Mouse (Mus musculus) regulatory T cell (primary cell): Measurements from ENCODE around the gene Coro1b.

ENCODE experiments used
- in situ Hi-C: fragments of 300-600 bp; cut with MboI, MseI; formaldehyde crosslinking; loops from one replicate; pipeline ENCODE4 v1.15.1; 2025; ENCODE audit warnings: high pct_unique_total_duplicates

The Coro1b gene

GRCm38 (mm10) chr19:4140147-4140546, 8.3 kb upstream of the Coro1b start:
- in situ Hi-C loops, result no loop called here

- in situ Hi-C loops, result no loop called here
Observed at GRCm38 (mm10) chr19:4142416-4143173, 5.8 kb upstream of the Coro1b start.

- in situ Hi-C loops, result no loop called here
Observed at GRCm38 (mm10) chr19:4143759-4144268, 4.6 kb upstream of the Coro1b start, which contains the start of gene Cabp4. Cabp4 (minus strand) TSS chr19:4144033.

- in situ Hi-C loops, result no loop called here
Observed at GRCm38 (mm10) chr19:4144550-4145498, 3.6 kb upstream of the Coro1b start.

GRCm38 (mm10) chr19:4145936-4146335, 2.5 kb upstream of the Coro1b start:
- in situ Hi-C loops, result no loop called here

- in situ Hi-C loops, result no loop called here
Observed at GRCm38 (mm10) chr19:4146366-4147021, 1.9 kb upstream of the Coro1b start.

- in situ Hi-C loops, result no loop called here
Observed at GRCm38 (mm10) chr19:4147022-4147405, 1.4 kb upstream of the Coro1b start.

- in situ Hi-C loops, result no loop called here
Observed at GRCm38 (mm10) chr19:4147782-4148490, 483 bp upstream of the Coro1b start.

GRCm38 (mm10) chr19:4148819-4149218, 400 bp downstream of the Coro1b start:
- in situ Hi-C loops, result no loop called here

GRCm38 (mm10) chr19:4149283-4149682, 864 bp downstream of the Coro1b start:
- in situ Hi-C loops, result no loop called here

GRCm38 (mm10) chr19:4149764-4150461, 1.5 kb downstream of the Coro1b start:
- in situ Hi-C loops, result loop anchor here (5.0 kb wide), 1 partner anchor 52 kb away; the partner anchor contains the start of gene Rad9a

GRCm38 (mm10) chr19:4150567-4151487, 2.4 kb downstream of the Coro1b start:
- in situ Hi-C loops, result loop anchor here (5.0 kb wide), 1 partner anchor 51 kb away; the partner anchor contains the start of gene Rad9a

GRCm38 (mm10) chr19:4151488-4151860, 3.1 kb downstream of the Coro1b start:
- in situ Hi-C loops, result loop anchor here (5.0 kb wide), 1 partner anchor 51 kb away; the partner anchor contains the start of gene Rad9a

- in situ Hi-C loops, result loop anchor here (5.0 kb wide), 1 partner anchor 50 kb away; the partner anchor contains the start of gene Rad9a
Observed at GRCm38 (mm10) chr19:4151898-4152297, 3.5 kb downstream of the Coro1b start.

GRCm38 (mm10) chr19:4152445-4153231, 4.2 kb downstream of the Coro1b start:
- in situ Hi-C loops, result loop anchor here (5.0 kb wide), 1 partner anchor 50 kb away; the partner anchor contains the start of gene Rad9a

GRCm38 (mm10) chr19:4153232-4153654, 4.8 kb downstream of the Coro1b start, which contains the start of gene Ptprcap:
Ptprcap (plus strand) TSS chr19:4153604.
- in situ Hi-C loops, result loop anchor here (5.0 kb wide), 1 partner anchor 49 kb away; the partner anchor contains the start of gene Rad9a

GRCm38 (mm10) chr19:4154437-4155222, 6.2 kb downstream of the Coro1b start:
- in situ Hi-C loops, result loop anchor here (5.0 kb wide), 1 partner anchor 48 kb away; the partner anchor contains the start of gene Rad9a
